Mouse (Mus musculus) regulatory T cell (primary cell): ENCODE results near the gene Olfr628.
"Not testable (repeated sequence)": the region's sequence is repeated elsewhere in the genome, so short reads cannot be mapped to it uniquely, and the experiment has no call there.

Source experiments
- in situ Hi-C: fragments of 300-600 bp; cut with MboI, MseI; formaldehyde crosslinking; loops from one replicate; pipeline ENCODE4 v1.15.1; 2025; ENCODE audit warnings: high pct_unique_total_duplicates

Gene Olfr628

GRCm38 (mm10) chr7:103730074-103730473, at the start of gene Olfr628:
Gene Olfr628 (plus strand): TSS chr7:103730374.
- in situ Hi-C loops: no loop called here

- in situ Hi-C loops: no loop called here
Measured at GRCm38 (mm10) chr7:103682420-103682819, 47.8 kb upstream of the Olfr628 start, which contains the start of gene Olfr625-ps1. Gene Olfr625-ps1 (plus strand): TSS chr7:103682720.

GRCm38 (mm10) chr7:103699469-103699868, 30.7 kb upstream of the Olfr628 start:
- in situ Hi-C loops: no loop called here

- in situ Hi-C loops: no loop called here
Measured at GRCm38 (mm10) chr7:103712024-103712423, 18.1 kb upstream of the Olfr628 start.

GRCm38 (mm10) chr7:103714371-103714770, 15.8 kb upstream of the Olfr628 start, which contains the start of gene Olfr243:
Gene Olfr243 (plus strand): TSS chr7:103714671.
- in situ Hi-C loops: no loop called here

GRCm38 (mm10) chr7:103716398-103716797, 13.8 kb upstream of the Olfr628 start:
- in situ Hi-C loops: not testable (repeated sequence)

- in situ Hi-C loops: no loop called here
Measured at GRCm38 (mm10) chr7:103744843-103745242, 14.7 kb downstream of the Olfr628 start, which contains the start of gene Olfr629. Gene Olfr629 (minus strand): TSS chr7:103744943.

GRCm38 (mm10) chr7:103757233-103757632, 27.1 kb downstream of the Olfr628 start, which contains the start of gene Olfr630:
Gene Olfr630 (minus strand): TSS chr7:103757333.
- in situ Hi-C loops: no loop called here

GRCm38 (mm10) chr7:103762212-103762611, 32.0 kb downstream of the Olfr628 start:
- in situ Hi-C loops: not testable (repeated sequence)

- in situ Hi-C loops: not testable (repeated sequence)
Measured at GRCm38 (mm10) chr7:103767687-103768086, 37.5 kb downstream of the Olfr628 start.

GRCm38 (mm10) chr7:103771494-103771893, 41.3 kb downstream of the Olfr628 start, which contains the start of gene Olfr69:
Gene Olfr69 (minus strand): TSS chr7:103771594.
- in situ Hi-C loops: no loop called here

GRCm38 (mm10) chr7:103777652-103778051, 47.5 kb downstream of the Olfr628 start:
- in situ Hi-C loops: not testable (repeated sequence)

- in situ Hi-C loops: no loop called here
Measured at GRCm38 (mm10) chr7:103779598-103779997, 49.4 kb downstream of the Olfr628 start, which contains the start of gene Olfr68. Gene Olfr68 (minus strand): TSS chr7:103779698.
